Mouse (Mus musculus) urinary bladder, postnatal 36 days (tissue): ENCODE measurements at regions not wholly inside any gene's neighbourhood (a gene's known extent, or its start where the extent isn't known, plus 50 kb on each side); places are given as distances from the start of the nearest gene placed in this dataset.

Source experiments
- DNase-seq, 2 experiments: peaks; one replicate each; pipeline ENCODE4 v3.0.0; 2022; ENCODE audit warnings: low spot score in 2 of 2, mixed read lengths in 1 of 2

DNA sequence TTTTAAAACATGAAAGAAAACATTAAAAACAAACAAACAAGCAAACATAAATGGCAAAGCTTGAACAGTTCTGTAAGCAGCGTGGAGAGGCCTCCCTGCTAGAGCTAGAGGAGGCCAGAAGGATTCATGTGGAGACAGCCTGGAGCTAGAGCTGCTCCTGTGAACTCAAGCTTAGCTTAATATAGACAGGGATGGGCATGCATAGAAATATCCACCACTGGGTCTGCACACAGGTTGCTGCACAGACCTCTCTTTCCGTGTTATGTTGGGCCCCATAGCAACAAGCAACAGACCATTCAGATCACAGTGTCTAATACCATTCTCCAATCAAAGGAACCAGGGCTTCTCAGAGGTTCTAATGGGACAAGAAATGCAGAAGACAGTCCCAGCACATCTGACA is 122.9 kb upstream of the Magi3 start:
- no peak for DNase-seq

DNA sequence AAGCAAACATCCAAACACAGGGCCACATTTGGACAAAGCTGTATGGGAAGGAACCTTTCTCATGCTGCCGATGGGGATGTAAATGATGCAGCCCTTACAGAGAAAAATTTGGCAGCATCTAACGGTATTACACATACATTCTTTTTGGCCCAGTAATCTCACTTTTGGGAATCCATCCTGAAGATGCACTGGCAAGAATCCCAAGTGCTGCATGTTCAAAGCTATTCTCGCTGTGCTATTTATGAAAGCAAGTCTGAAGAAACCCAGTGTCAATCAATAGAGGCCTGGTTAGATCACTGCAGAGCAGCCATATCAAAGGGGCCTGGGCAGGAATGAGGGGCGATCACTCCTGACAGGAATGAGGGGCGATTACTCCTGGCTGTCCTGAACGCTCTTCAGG is 122.0 kb upstream of the Magi3 start:
- no peak for DNase-seq

DNA sequence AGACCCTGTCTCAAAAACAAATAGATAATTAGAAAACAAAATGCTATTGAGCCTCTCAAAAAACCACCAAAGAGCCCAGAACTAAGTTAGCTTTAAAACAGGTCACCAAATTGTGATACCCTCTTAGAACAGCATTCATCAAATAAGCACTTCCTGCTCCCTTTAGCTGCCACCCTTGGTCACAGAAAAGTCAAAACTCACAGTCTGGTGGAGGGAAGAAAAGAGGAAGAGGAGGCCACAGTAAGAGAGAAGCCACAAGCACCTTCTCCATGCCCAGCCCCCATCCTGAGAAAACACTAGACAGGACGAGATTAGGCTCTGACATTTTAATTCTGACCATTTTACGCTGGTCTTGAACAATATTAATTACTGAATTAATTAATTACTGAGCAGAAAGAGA is 120.2 kb upstream of the Magi3 start:
- no peak for DNase-seq

DNA sequence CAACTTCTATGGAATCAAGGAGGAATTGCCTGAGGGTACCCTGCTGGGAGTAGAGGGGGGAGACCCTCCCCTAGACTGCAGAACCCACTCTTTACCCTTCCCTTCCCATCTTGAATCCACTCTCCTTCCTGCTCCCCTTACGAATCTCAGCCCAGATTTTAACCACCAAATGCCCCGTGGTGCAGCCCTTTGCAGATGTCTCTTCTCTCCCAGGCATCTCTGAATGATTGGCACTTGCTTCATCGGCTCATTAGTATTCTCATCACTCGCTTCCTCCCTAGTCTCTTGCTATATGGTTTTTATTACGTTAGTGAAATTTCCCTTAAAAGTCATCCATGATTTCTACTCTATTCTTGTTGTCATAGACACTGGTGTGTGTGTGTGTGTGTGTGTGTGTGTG is 116.7 kb upstream of the Magi3 start:
- no peak for DNase-seq

DNA sequence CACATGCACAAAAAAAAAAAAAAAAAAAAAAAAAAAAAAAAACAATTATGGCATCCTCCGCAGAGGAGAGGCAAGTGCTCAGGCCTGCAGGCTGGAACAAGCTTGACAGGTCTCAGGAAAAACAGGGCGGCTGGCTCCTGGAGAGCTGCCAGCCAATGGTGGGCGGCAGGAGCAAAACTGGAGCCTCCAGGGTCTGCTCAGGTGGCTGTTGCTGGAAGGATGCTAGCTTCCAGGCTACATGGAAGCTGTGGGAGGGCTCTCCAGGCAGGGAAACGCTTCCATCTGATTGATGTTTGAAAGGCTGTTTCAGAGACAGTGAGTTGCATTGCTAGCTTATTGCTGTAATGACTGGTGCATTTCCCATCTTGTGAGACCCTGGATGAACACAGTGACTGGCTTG is 116.1 kb upstream of the Magi3 start:
- no peak for DNase-seq

DNA sequence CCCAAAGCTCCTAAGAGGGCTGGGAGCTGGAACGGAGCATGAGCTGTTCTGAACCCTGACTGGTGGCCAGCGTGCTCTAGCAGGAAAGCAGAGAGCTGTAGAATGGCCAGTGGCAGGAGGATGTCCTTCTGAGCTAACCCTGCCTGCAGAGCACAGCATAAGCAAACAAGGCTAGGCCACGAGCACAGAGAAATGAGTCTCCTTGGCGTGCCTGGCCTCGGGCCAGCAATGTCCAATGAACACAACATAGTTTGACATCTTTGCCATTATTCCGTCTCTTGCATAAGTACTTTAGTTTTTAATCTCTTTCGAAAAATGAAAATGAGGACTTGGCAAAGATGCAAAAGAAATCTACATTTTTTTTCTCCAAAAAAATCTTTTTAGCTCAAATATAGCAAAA is 114.6 kb upstream of the Magi3 start:
- no peak for DNase-seq

DNA sequence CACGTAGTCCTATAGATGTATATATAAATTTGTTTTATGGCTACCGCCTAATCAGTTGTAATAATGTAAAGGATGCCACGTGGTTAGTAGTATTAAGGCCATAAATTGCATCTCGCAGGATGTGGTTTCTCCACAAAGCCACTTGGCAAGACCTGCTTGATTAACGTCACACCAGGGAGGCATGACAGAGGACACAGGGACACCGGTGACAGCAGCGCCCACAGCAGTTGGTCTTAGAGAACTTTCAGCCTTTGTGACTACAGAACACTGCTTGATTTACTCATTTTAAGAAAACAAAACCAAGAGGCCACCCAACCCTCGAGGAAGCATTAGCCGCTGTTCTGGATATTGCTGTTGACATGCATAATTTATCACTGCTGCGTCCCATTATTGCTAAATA is 113.2 kb upstream of the Magi3 start:
- no peak for DNase-seq

DNA sequence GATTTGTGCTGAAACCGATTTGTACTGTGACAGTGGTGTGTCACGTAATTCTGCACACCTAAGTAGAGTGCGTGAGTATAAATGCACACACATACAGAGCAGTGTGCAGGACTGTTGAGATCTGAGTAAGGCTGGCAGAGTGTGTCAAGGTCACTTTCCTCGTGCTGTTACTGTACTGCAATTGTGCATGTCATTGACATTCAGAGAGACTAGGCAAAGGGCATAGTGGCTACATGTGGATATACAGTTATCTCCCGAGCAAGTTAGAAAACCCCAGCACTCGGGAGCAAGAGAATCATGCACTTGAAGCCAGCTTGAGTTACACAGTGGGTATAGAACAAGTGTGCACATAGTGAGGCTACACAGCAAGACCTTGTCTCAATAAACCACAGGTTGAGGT is 110.5 kb upstream of the Magi3 start:
- DNase-seq, result no peak

DNA sequence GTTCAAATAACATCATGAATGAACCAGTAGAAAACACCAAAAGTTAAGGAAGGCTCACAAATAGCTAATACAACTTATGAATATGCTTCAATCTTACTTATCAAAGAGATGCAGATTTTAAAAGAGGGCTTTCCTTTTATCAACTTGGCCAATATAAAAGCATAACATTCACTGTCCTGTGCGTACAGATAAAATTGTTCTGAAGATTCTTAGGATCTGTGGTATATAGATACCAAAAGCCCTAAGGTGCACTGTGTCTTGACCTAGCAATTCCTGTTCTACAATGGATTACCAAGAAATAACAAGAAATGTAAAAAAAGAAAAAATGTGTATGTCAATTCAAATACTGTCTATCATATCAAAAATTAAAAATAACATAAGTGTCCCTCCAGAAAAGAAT is 107.7 kb upstream of the Magi3 start:
- DNase-seq, result no peak

DNA sequence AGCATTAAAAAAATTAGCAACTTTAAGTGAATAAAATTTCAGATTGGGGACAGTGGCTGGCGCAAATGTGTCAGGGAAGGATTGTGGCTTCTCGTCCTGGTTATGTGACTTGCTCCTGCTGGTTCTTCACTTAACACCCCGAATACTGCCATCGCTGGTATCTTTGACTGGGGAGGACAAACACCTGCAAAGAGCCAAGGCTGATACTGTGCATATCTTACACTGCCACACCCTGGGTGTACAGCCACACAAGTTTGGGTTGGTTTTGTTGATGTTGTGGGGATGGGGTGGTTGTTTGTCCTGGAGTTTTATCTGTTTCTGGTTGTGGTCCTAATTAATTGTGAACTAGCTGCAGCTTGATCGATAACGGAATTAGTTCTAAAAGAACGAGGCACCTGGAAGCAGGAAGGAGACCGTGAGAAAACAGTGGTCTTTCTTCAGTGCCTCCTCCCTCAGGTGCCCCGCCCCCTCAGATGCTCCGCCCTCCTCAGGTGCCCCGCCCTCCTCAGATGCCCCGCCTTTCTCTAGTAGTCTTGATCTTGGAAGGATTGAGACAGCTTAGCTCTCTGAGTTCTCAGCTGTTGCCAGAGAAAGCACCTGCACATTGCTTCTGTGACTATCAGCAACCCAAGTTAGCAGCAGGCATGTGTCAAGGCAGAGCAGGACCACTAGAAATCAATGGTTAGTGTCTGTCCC is 107.0 kb upstream of the Magi3 start:
- DNase-seq, result no peak

DNA sequence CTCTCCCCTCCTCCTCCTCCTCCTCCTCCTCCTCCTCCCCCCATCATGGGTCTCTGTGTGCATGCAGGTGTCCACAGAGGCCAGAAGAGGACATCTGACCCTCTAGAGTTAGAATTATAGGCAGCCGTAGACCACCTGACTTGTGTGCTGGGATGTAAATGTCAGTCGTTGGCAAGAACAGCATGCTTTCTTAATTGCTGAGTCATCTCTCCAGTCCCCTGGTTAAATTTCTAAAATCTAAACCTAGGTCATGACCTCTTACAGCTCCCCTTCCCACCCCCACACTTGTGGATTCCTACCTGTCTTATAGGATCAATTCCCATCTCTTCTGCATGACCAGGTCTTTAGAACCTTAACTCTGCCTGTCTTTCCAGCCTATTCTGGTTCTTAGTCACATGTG is 102.4 kb upstream of the Magi3 start:
- no peak for DNase-seq

DNA sequence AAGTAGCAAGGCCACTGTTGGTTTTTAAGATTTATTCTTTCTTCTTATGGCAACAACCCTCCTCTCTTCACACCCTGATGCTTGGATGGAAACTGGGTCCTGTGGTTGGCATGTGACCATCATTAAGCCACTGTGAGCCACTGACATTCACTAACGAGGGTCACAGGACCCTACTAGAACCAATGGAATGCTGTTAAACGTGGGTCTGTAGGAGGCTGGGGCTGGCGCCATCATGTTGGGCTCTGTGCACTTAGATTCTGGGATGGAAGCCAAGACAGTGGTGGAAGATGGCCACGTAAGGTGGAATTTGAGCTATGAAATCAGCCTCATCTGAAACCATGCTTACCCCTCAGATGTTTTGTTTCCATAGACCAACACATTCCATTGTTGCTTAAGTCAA is 100.2 kb upstream of the Magi3 start:
- DNase-seq, result no peak

DNA sequence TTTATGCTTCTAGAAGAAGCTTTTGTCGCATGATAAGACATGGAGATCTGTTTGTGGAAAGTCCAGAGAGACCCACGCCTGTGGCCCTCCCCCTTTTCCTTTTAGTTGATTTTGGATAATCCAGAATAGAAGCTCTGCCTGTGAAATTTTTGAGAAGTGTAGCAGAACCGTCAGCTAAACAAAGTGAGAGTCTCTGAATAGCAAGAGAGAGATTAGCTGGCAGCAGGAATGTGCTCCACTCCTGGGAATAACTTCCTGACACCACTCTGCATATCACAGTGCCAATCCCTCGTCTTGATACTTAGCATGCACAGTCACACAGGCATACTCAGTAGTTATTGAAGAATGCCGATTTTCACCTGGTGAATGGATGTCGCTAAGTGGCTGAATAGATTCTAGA is 99.2 kb upstream of the Magi3 start:
- no peak for DNase-seq

DNA sequence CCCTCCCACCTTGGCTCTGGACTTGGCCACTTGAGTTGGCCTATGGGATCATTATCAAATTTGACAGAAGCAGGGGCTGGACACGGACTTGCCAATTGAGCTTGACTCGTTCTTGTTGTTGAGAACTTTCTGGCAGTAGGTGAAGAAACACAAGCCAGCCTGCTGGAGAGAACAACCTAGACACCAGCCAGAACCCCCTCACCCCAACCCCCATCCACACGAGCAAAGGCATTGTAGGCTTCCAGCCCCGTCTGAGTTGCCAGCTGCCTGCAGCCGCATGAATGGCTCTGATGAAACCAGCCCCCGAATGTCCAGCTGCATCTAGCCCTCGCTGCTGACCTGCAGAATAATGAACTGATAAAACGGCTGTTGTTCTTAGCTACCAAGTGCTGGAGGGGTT is 98.7 kb upstream of the Magi3 start:
- DNase-seq, result peak in 1 of 2 experiments; percentile 34

DNA sequence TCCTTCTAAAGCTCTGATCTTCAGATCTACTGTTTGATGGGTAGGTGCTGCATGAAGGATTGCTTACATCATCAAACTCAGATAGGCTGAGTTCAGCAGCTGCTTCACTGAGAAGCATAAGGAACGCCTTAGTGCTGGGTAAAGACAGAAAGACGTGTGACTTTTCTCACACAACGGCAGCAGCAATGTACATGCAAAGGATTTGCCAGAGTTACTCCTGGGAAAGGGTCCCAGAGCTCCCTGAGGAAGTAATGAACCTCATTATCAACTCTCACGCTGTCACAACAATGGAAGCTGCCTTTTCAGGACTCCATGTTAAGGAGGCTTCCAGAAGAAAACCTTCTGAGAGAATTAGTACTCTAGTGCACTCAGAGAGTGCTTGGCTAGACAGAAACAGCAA is 97.4 kb upstream of the Magi3 start:
- DNase-seq, result no peak

DNA sequence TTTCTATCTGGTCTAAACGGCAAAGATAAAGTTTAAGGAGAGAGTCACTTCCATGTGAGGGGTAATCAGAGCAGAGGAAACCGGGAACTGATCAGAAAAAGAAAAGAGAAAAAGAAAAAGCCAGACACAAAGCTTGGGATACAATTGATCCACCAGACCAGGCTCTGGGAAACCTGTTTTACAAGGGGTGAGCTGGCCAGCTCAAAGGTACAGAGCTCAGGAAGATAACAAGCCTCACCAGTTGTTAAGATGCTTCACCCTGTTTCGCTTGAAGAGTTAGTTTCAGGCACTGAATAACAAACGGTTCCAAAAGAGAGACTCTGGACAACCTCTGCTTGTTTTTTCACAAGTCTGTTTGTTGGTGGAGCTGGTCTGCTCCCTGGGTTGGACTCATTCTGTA is 92.9 kb upstream of the Magi3 start:
- no peak for DNase-seq

DNA sequence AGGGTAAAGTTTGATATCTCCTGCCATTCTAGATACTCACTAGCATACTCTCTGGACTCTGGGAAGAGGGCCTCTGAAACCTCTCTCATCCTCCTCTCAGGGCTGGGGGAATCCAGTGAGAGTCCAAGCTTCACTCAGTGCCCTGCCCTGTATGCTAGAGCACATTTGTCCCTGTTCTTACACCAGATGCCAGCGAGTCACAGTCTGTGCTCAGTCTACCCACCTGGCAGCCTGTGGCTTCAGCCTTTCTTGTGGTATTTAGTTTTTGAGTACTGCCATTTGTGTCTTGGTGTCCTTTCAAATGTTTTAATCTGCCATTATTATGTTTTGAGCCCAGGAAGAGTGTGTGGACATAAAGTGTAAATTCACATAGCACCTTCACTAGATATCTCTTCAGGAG is 86.8 kb upstream of the Magi3 start:
- no peak for DNase-seq

DNA sequence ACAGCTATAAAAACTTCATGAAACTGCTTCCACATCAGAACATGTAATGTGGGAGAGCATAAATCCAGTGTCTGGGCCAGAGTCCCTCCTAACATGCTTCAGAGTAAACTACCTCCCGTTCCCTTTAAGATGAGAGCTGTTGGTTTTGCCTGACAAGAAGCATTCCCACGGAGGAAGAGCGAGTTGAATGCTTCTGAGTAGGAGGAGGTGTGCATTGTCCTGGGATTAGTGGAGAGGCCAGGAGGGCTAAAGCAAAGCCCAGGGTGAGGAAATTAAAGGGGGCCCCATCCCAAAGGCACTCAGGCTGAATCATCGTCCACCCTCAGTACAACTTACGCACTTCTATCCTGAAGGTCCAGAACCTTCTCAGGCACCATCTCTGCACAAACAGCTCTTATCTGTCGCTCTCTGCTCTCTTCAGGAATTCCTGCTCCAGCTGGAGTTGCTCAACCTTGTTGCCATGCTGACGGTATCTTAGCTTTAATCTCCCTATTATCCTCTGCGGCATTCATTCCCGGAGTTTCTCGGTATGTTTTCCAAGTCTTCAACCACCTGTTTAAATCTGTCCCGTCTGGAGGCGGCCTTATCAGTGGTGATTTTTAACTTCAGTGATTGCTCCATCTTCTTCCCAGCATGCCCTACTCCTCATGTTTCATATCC is 85.9 kb upstream of the Magi3 start:
- no peak for DNase-seq

DNA sequence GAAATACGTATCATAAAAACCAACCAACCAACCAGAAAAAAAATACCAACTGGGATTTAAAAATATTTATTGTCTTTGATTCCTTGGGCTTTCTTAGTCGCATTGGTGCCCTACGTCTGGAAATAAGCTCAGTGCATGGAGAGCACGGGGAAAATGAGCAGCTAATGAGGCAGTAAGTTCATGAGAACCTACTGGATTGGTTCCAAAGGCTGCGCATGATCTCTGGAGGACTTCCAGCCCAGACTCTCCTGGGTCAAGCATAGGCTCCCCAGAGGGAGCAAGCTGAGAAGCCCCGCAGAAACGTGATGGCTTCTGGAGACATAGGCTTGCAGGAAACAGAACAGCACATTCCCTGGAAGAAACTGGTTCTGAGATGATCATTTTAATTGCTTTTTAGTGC is 83.4 kb upstream of the Magi3 start:
- DNase-seq, result peak in 1 of 2 experiments; percentile 52

DNA sequence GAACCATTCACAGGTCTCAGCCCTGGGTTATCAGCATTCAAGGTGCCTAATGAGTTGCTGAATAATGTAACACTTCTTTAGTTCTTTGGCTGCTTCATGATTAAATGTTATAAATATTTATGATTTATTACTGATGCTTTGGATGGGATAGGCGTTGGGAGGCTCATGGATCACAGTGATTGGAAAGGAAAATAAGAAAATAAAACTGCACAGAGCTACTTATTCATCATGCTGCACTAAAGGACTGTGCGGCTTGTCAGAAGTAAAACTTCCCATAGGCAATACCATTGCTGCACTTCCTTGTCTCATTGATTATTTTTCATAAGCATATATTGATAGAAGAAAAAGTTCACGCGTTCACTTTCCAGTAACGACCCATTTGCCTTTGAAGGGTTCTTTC is 80.0 kb upstream of the Magi3 start:
- DNase-seq, result no peak

DNA sequence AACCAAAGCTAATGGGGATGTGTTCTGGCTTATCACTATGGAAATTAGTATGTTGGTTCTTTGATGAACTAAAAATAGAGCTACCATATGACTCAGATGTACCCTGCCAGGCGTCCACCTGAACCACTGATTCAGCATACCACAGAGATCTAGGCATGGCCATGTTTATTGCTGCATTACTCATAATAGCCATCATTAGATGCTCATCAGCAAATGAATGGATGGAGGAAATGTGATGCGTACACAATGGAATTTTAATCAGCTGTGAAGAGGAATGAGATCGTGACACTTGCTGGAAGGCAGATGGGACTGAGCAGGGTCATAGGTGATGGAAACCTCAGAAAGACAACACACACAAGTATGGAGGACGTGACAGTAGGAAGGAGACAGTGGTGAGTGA is 78.7 kb upstream of the Magi3 start:
- no peak for DNase-seq

DNA sequence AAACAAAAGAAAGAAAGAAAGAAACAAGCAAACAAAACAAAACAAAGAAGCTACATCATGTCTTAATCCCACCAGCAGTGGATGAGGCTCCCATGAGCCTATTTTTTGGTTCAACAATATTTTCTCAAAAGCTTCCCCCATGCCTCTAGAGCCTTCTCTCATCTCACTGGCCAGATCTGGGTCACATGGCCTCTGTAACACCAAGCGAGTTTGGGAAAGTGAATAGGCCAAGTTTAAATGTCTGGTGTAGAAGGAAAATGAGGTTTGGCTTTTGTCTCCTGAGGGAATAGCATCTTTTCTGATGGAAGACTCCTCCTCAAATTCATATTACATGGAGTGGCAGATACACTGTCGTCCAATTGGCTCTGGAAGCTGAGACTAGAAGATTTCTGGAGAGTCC is 78.2 kb upstream of the Magi3 start:
- no peak for DNase-seq

DNA sequence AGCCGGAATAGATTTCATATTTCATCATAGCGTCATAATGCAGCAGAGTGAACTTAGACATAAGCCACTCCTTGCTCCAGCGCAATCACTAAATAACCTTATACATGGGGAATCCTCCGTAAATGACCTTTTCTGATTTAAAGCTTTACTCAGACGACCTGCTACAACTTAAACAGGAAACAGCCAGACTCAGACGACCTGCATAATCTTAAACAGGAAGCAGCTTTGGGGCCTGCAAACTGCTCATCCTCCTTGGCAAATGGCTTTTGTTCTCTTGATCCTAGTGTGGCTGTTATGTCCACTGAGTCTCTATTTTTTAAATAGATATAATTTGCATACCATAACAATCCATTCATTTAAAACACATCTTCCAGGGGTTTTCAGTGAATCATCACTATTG is 76.9 kb upstream of the Magi3 start:
- no peak for DNase-seq

DNA sequence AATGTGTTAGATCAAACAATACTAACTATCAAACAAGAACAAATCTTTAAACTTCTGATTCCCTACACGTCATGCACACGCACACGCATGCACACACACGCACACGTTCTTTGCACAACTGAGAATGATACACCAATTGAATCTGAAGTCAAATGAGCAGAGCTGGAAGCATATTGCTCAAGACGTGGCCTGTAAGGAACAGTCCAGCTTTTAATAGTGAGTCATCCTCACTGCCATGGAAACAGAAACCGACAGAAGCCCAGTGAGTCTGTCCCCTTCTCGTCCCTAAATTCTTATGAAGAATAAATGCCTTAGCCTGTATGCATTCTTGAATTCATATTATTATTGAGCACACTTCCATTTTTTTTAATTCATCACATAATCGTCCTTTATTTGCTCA is 75.7 kb upstream of the Magi3 start:
- no peak for DNase-seq
